Mouse (Mus musculus) ES-Bruce4 (cell line): Measurements from ENCODE around the gene Dgkz.
A peak's percentile ranks its signal among the peaks of the same experiment; 100 is the strongest.

Source experiments
- CTCF ChIP-seq: IDR thresholded peaks from one replicate; pipeline ENCODE4 v1.8.1; 2011; ENCODE audit warnings: low read depth, low read length
- EP300 ChIP-seq: IDR thresholded peaks from 2 replicates; pipeline ENCODE4 v1.6.1; 2011; ENCODE audit warnings: low read depth, low read length; ENCODE audit not compliant: insufficient read depth
- POLR2A ChIP-seq: IDR thresholded peaks from one replicate; pipeline ENCODE4 v1.8.1; 2011; ENCODE audit warnings: low read length; ENCODE audit not compliant: insufficient read depth

GRCm38 (mm10) chr2:91963443-91963932 is 12.2 kb downstream of the Dgkz start:
- TF ChIP-seq POLR2A (no peak), CTCF (peak; percentile 81), EP300 (no peak)
